Mouse (Mus musculus) left cerebral cortex, adult 2 months (tissue): ENCODE results near the gene Pcdh7. TPM values are rescaled to one million over a fixed set of nuclear protein-coding genes. Genes with fewer than 3 reads are reported as not detected.

Source experiments
- DNase-seq, 2 experiments: peaks; one replicate each; pipeline ENCODE4 v3.0.0; 2021 to 2022; ENCODE audit warnings: low spot score in 2 of 2, mixed read lengths in 1 of 2; ENCODE audit errors: extremely low spot score in 1 of 2
- H3K27ac ChIP-seq: fragments of 200-600 bp; 2 replicates; pipeline ENCODE4 v1.8.1; 2022
- H3K4me3 ChIP-seq: fragments of 200-600 bp; 2 replicates; pipeline ENCODE4 v1.8.1; 2022
- CTCF ChIP-seq: fragments of 200-600 bp; IDR thresholded peaks from 2 replicates; pipeline ENCODE4 v1.8.1; 2022; ENCODE audit warnings: antibody characterized with exemption, mild to moderate bottlenecking, moderate library complexity
- intact Hi-C: fragments of 180-260 bp; cut with DNase I; formaldehyde crosslinking; loops from one replicate; pipeline ENCODE4 v1.15.1; 2025
- total RNA-seq, 2 experiments: library from RNA; stranded (reverse); gene quantifications; 2 replicates each; pipeline ENCODE4 v1.2.3; 2021

The Pcdh7 gene
- total RNA-seq, 2 experiments from 2014 or later, result 169 to 170 TPM

DNA sequence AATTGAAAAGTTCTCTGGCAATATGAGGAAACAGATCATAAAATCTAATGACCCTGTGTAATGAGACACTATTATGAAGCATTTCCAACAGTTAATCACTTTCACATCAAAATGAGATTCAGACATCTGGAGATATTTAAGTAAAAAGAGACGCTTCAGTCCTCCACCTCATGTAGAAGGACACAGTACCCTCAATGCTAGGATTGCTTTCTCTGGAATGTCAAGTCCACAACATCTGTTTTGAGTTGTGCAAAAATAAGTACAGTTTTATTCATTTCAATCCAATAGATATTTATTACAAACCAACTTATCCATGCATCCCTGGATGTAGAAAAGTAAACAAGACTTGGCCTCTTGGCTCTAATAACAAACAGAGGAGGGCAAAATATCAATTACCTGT is 92.9 kb downstream of the Pcdh7 start:
- TF ChIP-seq CTCF, result no peak
- intact Hi-C loops, result no loop called here
- Histone ChIP-seq H3K4me3 (no peak overlapping the region), H3K27ac (no peak overlapping the region)
- DNase-seq, result no peak

- H3K27ac ChIP-seq, result 0 out of 2 replicates have a peak overlapping the region, but pooled peaks have one; percentile 4
- no peak overlapping the region for H3K4me3 ChIP-seq
- DNase-seq, result no peak
- intact Hi-C loops, result loop anchor here (5.0 kb wide), 1 partner anchor 99 kb away; the partner anchor contains the start of gene Pcdh7
- TF ChIP-seq CTCF, result no peak
These were observed 98.3 kb downstream of the Pcdh7 start for GRCm38 (mm10) chr5:57815964-57816589.

- Histone ChIP-seq H3K4me3 (no peak overlapping the region), H3K27ac (peak overlapping the region; percentile 50; the same call in 1 of the 2 replicates)
- no peak for TF ChIP-seq CTCF
- intact Hi-C loops, result loop anchor here (5.0 kb wide), 1 partner anchor 102 kb away; the partner anchor contains the start of gene Pcdh7
- DNase-seq, result no peak
These were observed 102.0 kb downstream of the Pcdh7 start for GRCm38 (mm10) chr5:57819788-57820187.

GRCm38 (mm10) chr5:57821099-57821498 is 103.3 kb downstream of the Pcdh7 start:
- intact Hi-C loops, result no loop called here
- H3K4me3 ChIP-seq, result no peak overlapping the region
- H3K27ac ChIP-seq, result peak overlapping the region; percentile 60
- no peak for TF ChIP-seq CTCF
- DNase-seq, result no peak

DNA sequence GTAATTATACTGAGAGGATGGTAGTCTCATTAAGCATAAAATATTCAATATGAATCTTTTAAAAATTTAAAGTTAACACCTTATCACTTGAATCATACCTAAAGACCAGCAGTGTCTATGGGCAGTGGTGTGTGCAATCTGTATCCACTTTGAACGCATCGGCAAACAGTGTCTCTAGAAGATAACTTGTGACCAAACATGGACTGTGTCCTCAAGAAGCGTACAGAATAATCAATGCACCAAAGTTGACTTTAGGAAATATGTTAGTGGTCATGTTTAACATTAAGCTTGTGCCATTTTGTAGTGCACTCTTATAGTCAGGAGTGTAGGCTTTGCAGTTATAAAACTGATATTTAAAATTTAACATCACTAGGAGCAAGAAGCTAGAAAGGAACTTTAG is 110.7 kb downstream of the Pcdh7 start:
- H3K4me3 ChIP-seq, result no peak overlapping the region
- intact Hi-C loops, result no loop called here
- H3K27ac ChIP-seq, result no peak overlapping the region
- DNase-seq, result no peak
- no peak for TF ChIP-seq CTCF

DNA sequence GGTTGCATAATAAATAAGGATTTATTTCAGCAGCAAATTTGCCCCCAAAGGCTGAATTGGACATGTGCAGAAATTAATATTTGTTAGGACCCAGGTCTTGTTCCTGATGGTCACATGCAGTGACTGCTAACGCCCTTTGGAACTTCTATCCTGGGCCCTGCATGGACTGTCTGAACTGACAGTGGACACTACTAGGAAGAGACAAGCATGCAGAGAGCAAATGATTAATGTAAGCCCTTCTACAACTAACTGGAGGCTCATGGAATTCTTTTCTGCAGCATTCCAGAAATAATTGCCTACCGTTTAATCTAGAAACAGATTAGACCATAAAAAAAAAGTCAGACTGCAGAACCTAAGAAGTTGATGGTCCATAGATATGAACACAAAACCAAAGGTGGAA is 119.4 kb downstream of the Pcdh7 start:
- no peak for TF ChIP-seq CTCF
- H3K27ac ChIP-seq, result no peak overlapping the region
- H3K4me3 ChIP-seq, result no peak overlapping the region
- intact Hi-C loops, result no loop called here
- no peak for DNase-seq

GRCm38 (mm10) chr5:57841357-57842119 is 123.8 kb downstream of the Pcdh7 start:
- DNase-seq, result no peak

DNA sequence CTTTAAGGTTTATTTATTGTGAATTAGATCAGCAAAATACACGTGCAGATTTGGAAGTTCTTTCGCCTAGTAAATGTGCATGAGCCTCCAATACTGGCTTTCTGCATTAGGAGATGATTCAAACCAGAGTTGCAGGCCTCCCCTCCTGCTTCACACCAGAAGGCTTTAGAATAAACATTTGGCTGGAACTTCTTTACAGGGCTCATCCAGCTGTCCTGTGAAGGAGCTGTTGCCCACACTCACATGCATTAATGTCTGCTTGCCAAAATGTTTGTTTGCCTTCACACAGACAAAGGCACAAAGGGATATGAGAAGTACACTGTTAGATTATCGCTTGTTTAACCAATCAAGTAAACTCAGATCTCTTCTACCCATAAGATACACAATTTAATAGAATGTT is 129.7 kb downstream of the Pcdh7 start:
- Histone ChIP-seq H3K4me3 (no peak overlapping the region), H3K27ac (no peak overlapping the region)
- intact Hi-C loops, result loop anchor here (5.0 kb wide), 1 partner anchor 130 kb away; the partner anchor contains the start of gene Pcdh7
- DNase-seq, result peak in 1 of 2 experiments; percentile 22
- no peak for TF ChIP-seq CTCF

More at GRCm38 (mm10) chr5:57841357-57842119, 123.8 kb downstream of the Pcdh7 start:
- Histone ChIP-seq H3K27ac (peak overlapping the region; percentile 28; the same call in 1 of the 2 replicates), H3K4me3 (no peak overlapping the region)
- TF ChIP-seq CTCF, result no peak
- intact Hi-C loops, result no loop called here

- no peak for DNase-seq
- intact Hi-C loops, result no loop called here
- no peak for TF ChIP-seq CTCF
- no peak overlapping the region for H3K4me3 ChIP-seq
- no peak overlapping the region; the same call in 1 of the 2 replicates for H3K27ac ChIP-seq
These were observed 132.3 kb downstream of the Pcdh7 start for GRCm38 (mm10) chr5:57850111-57850510.

DNA sequence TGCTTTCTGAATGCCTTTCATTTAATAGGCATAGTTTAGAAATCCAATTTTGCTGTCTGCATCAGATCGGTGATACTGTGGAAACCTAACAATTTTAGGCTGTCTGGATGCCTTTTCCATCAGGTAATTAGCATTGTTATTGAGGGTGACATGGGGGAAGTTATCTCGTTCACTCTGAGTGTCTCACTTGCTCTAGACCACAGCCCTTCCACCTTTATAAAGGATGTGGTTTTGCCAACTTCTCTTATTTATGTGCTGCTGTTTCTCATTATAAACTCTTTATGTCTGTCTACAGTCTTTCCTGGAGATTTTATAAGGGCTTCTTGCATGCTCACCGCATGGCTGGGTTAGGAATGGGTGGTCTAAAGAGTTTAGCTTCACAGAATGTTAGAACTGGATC is 139.5 kb downstream of the Pcdh7 start:
- intact Hi-C loops, result no loop called here
- no peak for TF ChIP-seq CTCF
- no peak overlapping the region for H3K4me3 ChIP-seq
- H3K27ac ChIP-seq, result no peak overlapping the region
- DNase-seq, result no peak

DNA sequence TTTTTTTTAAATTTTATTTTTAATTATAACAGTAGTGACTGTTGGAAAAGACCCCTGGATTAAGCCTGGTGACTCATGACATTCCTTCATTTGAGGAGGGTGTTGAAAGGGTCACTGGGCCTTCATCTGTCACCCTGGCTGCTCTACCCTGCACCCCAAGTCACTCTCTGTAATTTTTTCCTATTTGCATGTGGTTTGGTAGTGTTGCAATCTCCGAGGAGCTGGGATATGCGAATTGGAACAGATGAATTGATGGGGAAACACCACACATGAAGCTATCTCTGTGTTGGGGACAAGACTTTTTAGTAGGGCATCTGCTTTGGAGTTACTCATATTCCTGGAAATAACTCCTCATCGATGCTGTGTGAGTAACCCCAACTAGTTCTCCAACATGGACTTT is 146.5 kb downstream of the Pcdh7 start:
- no peak overlapping the region for H3K27ac ChIP-seq
- intact Hi-C loops, result no loop called here
- no peak for TF ChIP-seq CTCF

DNA sequence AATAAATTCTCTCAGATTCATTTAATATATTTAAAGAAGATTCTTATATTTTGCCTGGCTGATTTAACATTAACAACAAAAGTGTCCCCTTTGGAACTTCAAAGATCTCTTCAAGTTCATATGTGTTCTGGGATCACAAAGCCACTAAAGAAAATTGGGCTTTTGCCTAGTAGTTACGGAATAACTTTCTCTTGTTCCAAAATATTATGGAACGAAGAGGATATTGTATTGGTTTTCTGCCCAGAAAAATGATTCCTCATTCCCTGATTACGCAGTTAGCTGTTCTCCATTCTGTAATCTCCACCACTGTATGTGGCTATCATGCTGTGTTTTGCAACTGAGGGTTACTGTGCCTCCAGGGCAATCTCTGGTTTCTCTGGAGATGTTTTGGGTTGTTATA is 147.5 kb downstream of the Pcdh7 start:
- Histone ChIP-seq H3K27ac (no peak overlapping the region), H3K4me3 (no peak overlapping the region)
- no peak for DNase-seq
- intact Hi-C loops, result loop anchor here (5.0 kb wide), 1 partner anchor 148 kb away; the partner anchor contains the start of gene Pcdh7
- no peak for TF ChIP-seq CTCF

More for the DNA sequence above, 146.5 kb downstream of the Pcdh7 start:
- H3K4me3 ChIP-seq, result no peak overlapping the region
- DNase-seq, result no peak
